11 mouse cellular contexts compared by ENCODE assay signal in genomic region chr11:61590516-61591213, GRCm38 (mm10). TPM values are rescaled to one million over a fixed set of nuclear protein-coding genes. Genes with fewer than 3 reads are reported as not detected.
A peak's percentile ranks its signal among the peaks of the same experiment; 100 is the strongest.
DNase-seq lines count a peak whose midpoint lies in the region; ATAC-seq lines count a peak whose summit lies in the region.
"Had no signal": no experiment of that assay in that cellular context is flagged by ENCODE, and none has a peak within 500 bp of the region (broad histone marks: within the 10 kb centered on the region; RNA-seq: fewer than 3 reads in every experiment).

No protein-coding gene starts in this region.

- no peaks in the 10 kb centered on the region for H3K27me3 ChIP-seq in heart, embryonic 10.5 days (ENCODE audit: insufficient read depth, poor library complexity, severe bottlenecking)
- H3K27me3 ChIP-seq in heart, embryonic 16.5 days (ENCODE audit: control insufficient read depth, insufficient read depth, low read length), result no peaks in the 10 kb centered on the region
- H3K27me3 ChIP-seq: limb, embryonic 15.5 days had no signal

- H3K27ac ChIP-seq in heart, embryonic 10.5 days, result no peak overlapping the region
- H3K27ac ChIP-seq in heart, embryonic 16.5 days (ENCODE audit: low read length), result peak overlapping the region; percentile 24; the same call in 1 of the 2 replicates
- H3K27ac ChIP-seq: hindbrain, embryonic 14.5 days; limb, embryonic 15.5 days had no signal

- no peak for ATAC-seq in heart, embryonic 16.5 days (replicated peaks; ENCODE audit: extremely low read depth, insufficient read depth, low FRiP score)
- ATAC-seq: CD4-positive, CD25-positive, alpha-beta regulatory T cell, adult 4 months had no signal

- no peak overlapping the region for H3K9ac ChIP-seq in heart, embryonic 16.5 days (ENCODE audit: low read length)
- H3K9ac ChIP-seq: hindbrain, embryonic 14.5 days; limb, embryonic 15.5 days had no signal

- H3K4me1 ChIP-seq in heart, embryonic 10.5 days, result no peaks in the 10 kb centered on the region
- H3K4me1 ChIP-seq in heart, embryonic 16.5 days (ENCODE audit: control insufficient read depth, insufficient read depth, low read length), result no peaks in the 10 kb centered on the region
- H3K4me1 ChIP-seq: limb, embryonic 15.5 days had no signal

- WGBS in heart, embryonic 10.5 days, result 51% methylated on average over 7 of the region's 7 CpGs
- 52% methylated on average over 7 of the region's 7 CpGs for WGBS in heart, embryonic 16.5 days

- H3K4me3 ChIP-seq in heart, embryonic 10.5 days, result no peak overlapping the region
- no peak overlapping the region for H3K4me3 ChIP-seq in heart, embryonic 16.5 days (ENCODE audit: low read length)
- H3K4me3 ChIP-seq: limb, embryonic 15.5 days had no signal

- no peaks in the 10 kb centered on the region for H3K9me3 ChIP-seq in heart, embryonic 10.5 days
- 0 out of 2 replicates have a peak, but pooled peaks cover 4% of the 10 kb centered on the region for H3K9me3 ChIP-seq in heart, embryonic 16.5 days (replicated peaks; ENCODE audit: control insufficient read depth, low read length)
- H3K9me3 ChIP-seq: limb, embryonic 15.5 days had no signal

- no peaks in the 10 kb centered on the region for H3K36me3 ChIP-seq in heart, embryonic 10.5 days
- H3K36me3 ChIP-seq in heart, embryonic 16.5 days (ENCODE audit: control insufficient read depth, insufficient read depth), result no peaks in the 10 kb centered on the region
- H3K36me3 ChIP-seq: limb, embryonic 15.5 days had no signal

- 0 out of 2 replicates have a peak overlapping the region, but pooled peaks have one; percentile 7 for H3K4me2 ChIP-seq in heart, embryonic 16.5 days (ENCODE audit: low read depth, low read length)
- H3K4me2 ChIP-seq: hindbrain, embryonic 14.5 days; limb, embryonic 15.5 days had no signal

- DNase-seq in heart, adult 11 months, result peak; percentile 99
- no peak for DNase-seq in heart, embryonic 10.5 days (ENCODE audit: low spot score)
- DNase-seq in adrenal gland, postnatal 14 days, result peak; percentile 43
- peak; percentile 56 to 60 for DNase-seq in layer of hippocampus, postnatal 10 days (ENCODE audit: low spot score in 2 of 2)
- DNase-seq in B cell, adult 2 months, result no peak
- no peak for DNase-seq in spleen, adult 12 weeks (ENCODE audit: low spot score)
- DNase-seq in retina, postnatal 1 day, result no peak

RNA-seq across cellular contexts. Expression of gene Epn2, which starts 11.2 kb away (rescaled TPM):
- polyA plus RNA-seq in heart, embryonic 10.5 days (2016; fragmentation: Nextera tagmentation; extraction: Ambion mirVana), result 22.8 and 22.9 TPM in 2 replicates
- total RNA-seq in adrenal gland, postnatal 14 days (2021), result 35.2 and 38.7 TPM in 2 replicates
- polyA plus RNA-seq in heart, embryonic 16.5 days (2015; fragmentation: Nextera tagmentation; extraction: Ambion mirVana), result 19.0 and 19.7 TPM in 2 replicates
- total RNA-seq in layer of hippocampus, postnatal 10 days (2021), result 100 to 1,000 TPM; 129 to 132 TPM

Comparison
In these comparisons a context has a peak if more than half of its experiments do, and no peak if none do; other contexts are left out.
1. DNase-seq: peak in heart, adult 11 months (single experiment), adrenal gland, postnatal 14 days (single experiment) and layer of hippocampus, postnatal 10 days (2 of 2); none in heart, embryonic 10.5 days (single experiment), B cell, adult 2 months (0 of 2), spleen, adult 12 weeks (single experiment) and retina, postnatal 1 day (single experiment).